Mouse (Mus musculus): ENCODE data around the gene H2afy.

DNA sequence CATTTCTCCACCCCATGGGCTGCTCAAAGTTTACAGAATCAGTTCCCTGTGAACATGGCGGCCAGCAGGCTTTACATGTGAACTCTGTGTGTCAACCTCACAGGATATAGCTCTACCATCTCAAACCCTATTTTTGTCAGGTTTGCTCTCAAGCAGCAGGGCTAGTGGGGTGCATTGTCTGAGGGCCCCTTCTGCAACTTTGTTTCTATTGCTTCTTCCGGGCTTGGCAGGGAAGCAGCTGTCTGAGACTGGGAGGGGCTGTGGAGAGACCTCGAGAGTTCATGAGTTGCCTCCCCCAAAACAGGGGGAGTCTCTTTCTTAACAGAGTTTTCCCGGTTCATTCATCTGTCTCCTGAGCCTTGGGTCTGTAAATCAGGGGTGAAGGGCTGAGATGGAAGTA, 39.7 kb upstream of the H2afy start:
- no peak for TF ChIP-seq JUN (IDR thresholded peaks at IDR 0.05; ENCODE audit: insufficient read depth, low read depth, low read length)
- TF ChIP-seq MAFK (IDR thresholded peaks at IDR 0.05; ENCODE audit: insufficient replicate concordance, low read length): no peak
- no peak for TF ChIP-seq CTCF (conservative IDR thresholded peaks at IDR 0.05 in 1 of 2, IDR thresholded peaks at IDR 0.05 in 1 of 2; ENCODE audit: low read depth in 2 of 2, low read length in 2 of 2)

All from CH12.LX (cell line).